Mouse (Mus musculus) intestine, embryonic 14.5 days (tissue): ENCODE results near the gene Cep97. TPM values are rescaled to one million over a fixed set of nuclear protein-coding genes. Genes with fewer than 3 reads are reported as not detected.

ENCODE experiments used
- ATAC-seq: fragments of 200-750 bp; cut with Nextera tagmentation; replicated peaks from 2 replicates; pipeline ENCODE4 v1.8.0; 2017; ENCODE audit warnings: low read depth, moderate number of reproducible peaks, moderate TSS enrichment, moderate library complexity; ENCODE audit not compliant: low FRiP score, low TSS enrichment
- DNase-seq: peaks from one replicate; pipeline ENCODE4 v3.0.0-alpha.2; 2018; ENCODE audit warnings: low spot score
- H3K27ac ChIP-seq: fragments of 300-500 bp; sonication (generic); 2 replicates; pipeline ENCODE4 v1.5.1; 2014; ENCODE audit warnings: low read depth, mild to moderate bottlenecking, control low read depth
- H3K27me3 ChIP-seq: fragments of 300-500 bp; sonication (generic); replicated peaks from 2 replicates; pipeline ENCODE4 v1.6.1; 2014; ENCODE audit warnings: low read length, control low read depth; ENCODE audit not compliant: control insufficient read depth, insufficient read depth
- H3K36me3 ChIP-seq: fragments of 300-500 bp; sonication (generic); 2 replicates; pipeline ENCODE4 v1.6.1; 2014; ENCODE audit warnings: low read length, control low read depth; ENCODE audit not compliant: control insufficient read depth, insufficient read depth
- H3K4me1 ChIP-seq: fragments of 300-500 bp; sonication (generic); replicated peaks from 2 replicates; pipeline ENCODE4 v1.6.1; 2014; ENCODE audit warnings: low read length, control low read depth, mixed read lengths; ENCODE audit not compliant: control insufficient read depth, insufficient read depth
- H3K4me2 ChIP-seq: fragments of 300-500 bp; sonication (generic); 2 replicates; pipeline ENCODE4 v1.6.1; 2014; ENCODE audit warnings: low read length
- H3K4me3 ChIP-seq: fragments of 300-500 bp; sonication (generic); 2 replicates; pipeline ENCODE4 v1.5.1; 2014; ENCODE audit warnings: low read depth, low read length, control low read depth, mixed read lengths
- H3K9ac ChIP-seq: fragments of 300-500 bp; sonication (generic); 2 replicates; pipeline ENCODE4 v1.6.1; 2014; ENCODE audit warnings: mild to moderate bottlenecking, low read length
- H3K9me3 ChIP-seq: fragments of 300-500 bp; sonication (generic); 2 replicates; pipeline ENCODE4 v1.6.1; 2016; ENCODE audit warnings: low read length, control low read depth; ENCODE audit not compliant: control insufficient read depth
- WGBS: fragments of 180-500 bp; shearing (Covaris S2); extraction: QIAGEN DNeasy Blood & Tissue Kit; methylation state at CpG from one replicate; pipeline ENCODE4 v1.1.7; 2014; 5-methylcytosine and 5-hydroxymethylcytosine counted together
- polyA plus RNA-seq: library from polyadenylated mRNA; unstranded; fragments of >200 nt; fragmentation: Nextera tagmentation; extraction: Ambion mirVana; gene quantifications from 2 replicates; pipeline ENCODE4 v1.2.1, GENCODE M21; 2014

The Cep97 gene
- polyA plus RNA-seq, 1 experiment from 2014 or later: 8.3 TPM

DNA sequence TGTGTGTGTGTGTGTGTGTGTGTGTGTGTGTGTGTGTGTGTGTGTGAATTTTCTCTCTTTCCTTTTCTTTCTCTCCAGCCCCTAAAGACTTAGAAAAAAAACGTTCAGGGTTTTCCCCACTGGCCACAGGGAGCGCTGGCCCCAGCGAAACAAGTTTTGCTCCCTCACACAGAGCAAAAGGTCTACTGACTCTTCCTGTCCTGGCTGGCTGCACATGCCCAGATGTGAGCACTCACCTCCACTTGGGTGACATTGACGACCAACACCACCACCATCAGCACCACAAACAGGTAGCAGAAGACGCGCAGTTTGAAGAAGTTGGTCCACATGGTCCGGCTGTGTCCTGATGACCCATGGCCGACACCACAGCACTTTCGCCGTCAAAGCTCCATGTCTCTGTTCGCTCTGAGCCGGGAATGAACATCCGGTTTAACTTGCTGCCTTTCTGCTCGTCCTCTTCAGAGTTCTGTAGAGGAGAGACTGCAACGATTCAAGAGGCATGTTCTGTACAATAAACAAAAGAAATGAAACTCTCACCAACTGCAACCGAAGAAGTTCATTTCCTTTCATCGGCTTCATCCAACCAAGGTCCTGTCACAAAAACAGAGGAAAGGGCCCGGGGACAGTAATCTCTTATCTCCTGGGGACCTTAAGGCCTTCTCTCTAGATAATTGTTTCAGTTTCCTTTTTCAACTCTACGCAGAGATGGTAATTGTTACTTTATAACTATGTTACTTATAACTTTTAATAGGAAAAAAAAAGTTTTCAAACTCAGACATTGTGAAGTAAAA lies 44.1 kb downstream of the Cep97 start:
- Histone ChIP-seq H3K9ac (no peak overlapping the region), H3K27ac (no peak overlapping the region), H3K9me3 (no peaks in the 10 kb centered on the region), H3K4me2 (no peak overlapping the region), H3K4me1 (peaks cover 14% of the 10 kb centered on the region; the same call in 1 of the 2 replicates), H3K27me3 (no peaks in the 10 kb centered on the region), H3K4me3 (no peak overlapping the region), H3K36me3 (peaks cover 6% of the 10 kb centered on the region; the same call in 1 of the 2 replicates)
- no peak for DNase-seq
- WGBS: 82% methylated on average over 19 of the region's 19 CpGs
- no peak for ATAC-seq

DNA sequence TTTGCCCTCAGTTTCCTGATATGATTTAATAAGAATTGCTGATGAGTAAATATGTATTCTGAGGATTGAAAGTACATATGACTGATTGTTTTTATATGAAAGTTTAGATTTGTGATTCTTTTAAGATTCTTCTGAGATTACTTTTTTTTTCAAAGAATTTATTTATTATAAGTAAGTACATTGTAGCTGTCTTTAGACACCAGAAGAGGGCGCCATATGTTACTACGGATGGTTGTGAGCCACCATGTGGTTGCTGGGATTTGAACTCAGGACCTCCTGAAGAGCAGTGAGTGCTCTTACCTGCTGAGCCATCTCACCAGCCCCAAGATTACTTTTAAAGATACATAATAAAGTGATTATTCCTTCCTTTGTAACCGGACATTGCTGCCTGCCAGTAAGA lies 45.2 kb downstream of the Cep97 start:
- 85% methylated on average over 3 of the region's 3 CpGs for WGBS

GRCm38 (mm10) chr16:55888584-55888960 lies 46.1 kb downstream of the Cep97 start:
- 77% methylated on average over 3 of the region's 3 CpGs for WGBS
- DNase-seq (no peak), ATAC-seq (no peak)
- Histone ChIP-seq H3K36me3 (peaks cover 6% of the 10 kb centered on the region; the same call in 1 of the 2 replicates), H3K27me3 (no peaks in the 10 kb centered on the region), H3K9ac (no peak overlapping the region), H3K4me1 (peaks cover 6% of the 10 kb centered on the region; the same call in 1 of the 2 replicates), H3K4me2 (no peak overlapping the region), H3K9me3 (no peaks in the 10 kb centered on the region), H3K27ac (no peak overlapping the region), H3K4me3 (no peak overlapping the region)

More for the DNA sequence above, 45.2 kb downstream of the Cep97 start:
- Histone ChIP-seq H3K9me3 (no peaks in the 10 kb centered on the region), H3K27ac (no peak overlapping the region), H3K36me3 (peaks cover 6% of the 10 kb centered on the region; the same call in 1 of the 2 replicates), H3K4me2 (no peak overlapping the region), H3K27me3 (no peaks in the 10 kb centered on the region), H3K4me3 (no peak overlapping the region), H3K9ac (no peak overlapping the region), H3K4me1 (peaks cover 11% of the 10 kb centered on the region; the same call in 1 of the 2 replicates)
- DNase-seq (no peak), ATAC-seq (no peak)

DNA sequence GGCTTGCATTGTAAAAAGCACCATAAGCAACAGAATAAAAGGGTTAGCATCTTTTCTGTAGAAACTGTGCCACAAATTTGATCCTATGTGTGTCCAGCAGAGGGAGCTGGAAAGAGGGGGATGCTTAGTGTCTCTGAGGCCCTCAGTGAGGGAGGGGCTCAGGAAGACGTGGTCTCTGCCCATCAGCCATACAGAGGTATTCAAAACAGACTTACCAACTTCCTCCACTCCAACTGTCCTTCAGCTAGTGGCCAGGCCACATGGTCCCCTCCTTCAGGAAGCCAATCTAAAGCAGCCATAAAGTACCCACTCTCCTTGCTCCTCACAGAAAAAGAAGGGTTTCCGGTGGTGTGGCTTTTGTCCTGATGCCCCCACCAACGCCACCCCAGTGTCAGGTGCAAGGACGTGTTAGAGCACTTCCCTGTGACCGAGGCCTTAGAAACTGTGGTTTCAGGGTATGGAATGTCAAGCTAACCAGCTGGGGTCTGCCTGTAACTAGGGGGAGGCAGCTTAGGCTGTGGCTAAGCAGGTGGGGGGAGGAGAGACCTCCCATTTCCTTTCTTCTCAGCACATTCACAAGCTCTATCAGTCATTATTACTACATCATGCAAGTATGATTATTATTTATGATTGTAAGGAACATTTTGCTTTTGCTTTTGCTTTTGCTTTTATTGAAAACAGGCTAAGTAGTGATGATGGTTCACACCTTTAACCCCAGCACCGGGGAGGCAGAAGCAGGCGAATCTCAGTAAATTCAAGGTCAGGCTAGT lies 46.7 kb downstream of the Cep97 start:
- H3K27me3 ChIP-seq: no peaks in the 10 kb centered on the region
- no peak overlapping the region for H3K4me2 ChIP-seq
- H3K4me3 ChIP-seq: no peak overlapping the region
- no peak overlapping the region for H3K27ac ChIP-seq
- peaks cover 6% of the 10 kb centered on the region; the same call in 1 of the 2 replicates for H3K36me3 ChIP-seq
- 69% methylated on average over 7 of the region's 7 CpGs for WGBS
- no peaks in the 10 kb centered on the region for H3K9me3 ChIP-seq
- H3K4me1 ChIP-seq: peaks cover 6% of the 10 kb centered on the region; the same call in 1 of the 2 replicates
- H3K9ac ChIP-seq: no peak overlapping the region
- DNase-seq: no peak
- ATAC-seq: no peak

- no peak overlapping the region for H3K4me2 ChIP-seq
- ATAC-seq (no peak), DNase-seq (no peak)
- no peak overlapping the region for H3K9ac ChIP-seq
- H3K9me3 ChIP-seq: no peaks in the 10 kb centered on the region
- H3K4me3 ChIP-seq: no peak overlapping the region
- H3K4me1 ChIP-seq: no peaks in the 10 kb centered on the region
- no peak overlapping the region for H3K27ac ChIP-seq
- no peaks in the 10 kb centered on the region for H3K27me3 ChIP-seq
- H3K36me3 ChIP-seq: peaks cover 6% of the 10 kb centered on the region; the same call in 1 of the 2 replicates
- 84% methylated on average over 11 of the region's 11 CpGs for whole genome bisulfite sequencing
Observed at GRCm38 (mm10) chr16:55884246-55884645, 50.4 kb downstream of the Cep97 start.

GRCm38 (mm10) chr16:55876025-55876424 lies 58.6 kb downstream of the Cep97 start:
- DNase-seq (no peak), ATAC-seq (no peak)
- H3K27me3 ChIP-seq: no peaks in the 10 kb centered on the region
- no peaks in the 10 kb centered on the region for H3K4me1 ChIP-seq
- no peak overlapping the region for H3K4me3 ChIP-seq
- no peak overlapping the region for H3K4me2 ChIP-seq
- 68% methylated on average over 6 of the region's 6 CpGs for WGBS
- H3K9ac ChIP-seq: no peak overlapping the region
- H3K27ac ChIP-seq: no peak overlapping the region
- no peaks in the 10 kb centered on the region for H3K9me3 ChIP-seq
- no peaks in the 10 kb centered on the region for H3K36me3 ChIP-seq

GRCm38 (mm10) chr16:55863832-55864231 lies 70.8 kb downstream of the Cep97 start:
- Histone ChIP-seq H3K36me3 (peaks cover 7% of the 10 kb centered on the region; the same call in 1 of the 2 replicates), H3K4me3 (no peak overlapping the region), H3K9me3 (no peaks in the 10 kb centered on the region), H3K4me2 (no peak overlapping the region), H3K9ac (no peak overlapping the region), H3K27me3 (no peaks in the 10 kb centered on the region), H3K4me1 (no peaks in the 10 kb centered on the region), H3K27ac (no peak overlapping the region)
- ATAC-seq: no peak
- DNase-seq: no peak
- 67% methylated on average over 4 of the region's 4 CpGs for WGBS

GRCm38 (mm10) chr16:55863149-55863815 lies 71.4 kb downstream of the Cep97 start:
- 26% methylated on average over 7 of the region's 7 CpGs for WGBS
- peaks cover 7% of the 10 kb centered on the region; the same call in 1 of the 2 replicates for H3K36me3 ChIP-seq
- H3K9me3 ChIP-seq: no peaks in the 10 kb centered on the region
- no peak overlapping the region for H3K9ac ChIP-seq
- ATAC-seq (peak; percentile 27; the same call in 1 of the 2 replicates), DNase-seq (peak; percentile 73)
- no peak overlapping the region for H3K4me2 ChIP-seq
- no peak overlapping the region for H3K4me3 ChIP-seq
- no peaks in the 10 kb centered on the region for H3K4me1 ChIP-seq
- H3K27me3 ChIP-seq: no peaks in the 10 kb centered on the region
- H3K27ac ChIP-seq: no peak overlapping the region
